Mouse (Mus musculus): Measurements from ENCODE around the gene Ap4e1.

Ap4e1 gene

DNA sequence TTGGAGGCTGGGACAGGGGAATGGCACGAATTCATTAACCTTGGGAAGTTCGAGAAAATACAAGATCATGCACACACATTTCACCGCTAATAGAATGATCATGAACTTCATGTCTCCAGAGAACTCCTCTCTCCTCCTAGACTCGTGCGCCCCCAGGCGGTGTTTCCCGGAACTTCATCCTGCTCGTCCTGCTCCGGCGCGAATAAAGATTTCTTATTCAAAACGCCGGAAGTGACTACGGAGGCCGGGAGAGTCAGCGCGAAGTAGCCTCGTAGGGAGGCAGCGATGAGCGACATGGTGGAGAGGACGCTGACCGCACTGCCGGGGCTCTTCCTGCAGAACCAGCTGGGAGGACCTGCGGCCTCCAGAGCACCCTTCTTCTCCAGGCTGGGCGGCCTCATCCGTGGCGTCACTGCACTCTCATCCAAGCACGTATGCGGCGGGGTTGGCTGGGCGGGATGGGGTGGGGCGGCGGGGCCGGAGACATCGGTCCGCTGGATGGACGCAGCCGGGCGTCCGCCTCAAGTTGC lies at the start of gene Ap4e1:
TSS of gene Ap4e1 (plus strand) at position 249 of the 530 bp plus-strand sequence.
- peak; percentile 98 for TF ChIP-seq CTCF (conservative IDR thresholded peaks at IDR 0.05; ENCODE audit: low read length)
- TF ChIP-seq POU5F1 (IDR thresholded peaks at IDR 0.05; ENCODE audit: borderline replicate concordance, low read length), result no peak
- no peak for TF ChIP-seq NANOG (IDR thresholded peaks at IDR 0.05; ENCODE audit: borderline replicate concordance, low read length)
- H3K4me3 ChIP-seq (replicated peaks; ENCODE audit: low read length), result peak within 1 kb of the TSS; percentile 94
- H3K36me3 ChIP-seq (ENCODE audit: insufficient read depth, low read length), result peaks cover 19% of the 10 kb centered on the region

DNA sequence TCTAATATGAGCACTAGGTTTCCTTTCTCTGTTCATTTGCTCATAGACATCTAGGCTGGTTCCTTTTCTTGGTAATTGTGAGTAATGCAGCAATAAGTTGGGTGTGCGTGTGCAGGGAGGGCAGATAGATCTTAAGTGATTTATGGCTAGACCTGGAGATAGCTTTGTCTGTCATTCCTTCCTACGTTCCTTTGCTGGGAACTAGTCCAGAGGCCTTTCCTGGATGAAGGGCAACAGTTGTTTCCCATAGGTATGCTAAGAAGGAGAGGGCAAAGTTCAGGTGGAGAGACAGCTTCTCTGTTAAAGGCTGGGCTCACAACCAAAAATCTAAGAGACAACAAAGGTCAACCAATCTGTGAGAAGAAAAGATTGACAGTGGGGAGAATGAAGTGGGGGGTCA lies 46.8 kb upstream of the Ap4e1 start:
- Histone ChIP-seq H3K9me3 (ENCODE audit: low read length) (peaks cover 8% of the 10 kb centered on the region; the same call in 1 of the 2 replicates), H3K36me3 (ENCODE audit: insufficient read depth, low read length) (no peaks in the 10 kb centered on the region), H3K27me3 (ENCODE audit: insufficient read depth, low read length) (no peaks in the 10 kb centered on the region; the same call in 1 of the 2 replicates), H3K4me3 (replicated peaks; ENCODE audit: low read length) (no peak overlapping the region), H3K4me1 (replicated peaks; ENCODE audit: low read depth, low read length) (no peaks in the 10 kb centered on the region)
- TF ChIP-seq POU5F1 (IDR thresholded peaks at IDR 0.05; ENCODE audit: borderline replicate concordance, low read length), result no peak
- TF ChIP-seq CTCF (conservative IDR thresholded peaks at IDR 0.05; ENCODE audit: low read length), result no peak
- TF ChIP-seq NANOG (IDR thresholded peaks at IDR 0.05; ENCODE audit: borderline replicate concordance, low read length), result no peak

More for the DNA sequence above, at the start of gene Ap4e1:
- H3K27me3 ChIP-seq (ENCODE audit: insufficient read depth, low read length), result peaks cover 15% of the 10 kb centered on the region
- H3K9me3 ChIP-seq (ENCODE audit: low read length), result no peaks in the 10 kb centered on the region
- peaks cover 23% of the 10 kb centered on the region for H3K4me1 ChIP-seq (replicated peaks; ENCODE audit: low read depth, low read length)

DNA sequence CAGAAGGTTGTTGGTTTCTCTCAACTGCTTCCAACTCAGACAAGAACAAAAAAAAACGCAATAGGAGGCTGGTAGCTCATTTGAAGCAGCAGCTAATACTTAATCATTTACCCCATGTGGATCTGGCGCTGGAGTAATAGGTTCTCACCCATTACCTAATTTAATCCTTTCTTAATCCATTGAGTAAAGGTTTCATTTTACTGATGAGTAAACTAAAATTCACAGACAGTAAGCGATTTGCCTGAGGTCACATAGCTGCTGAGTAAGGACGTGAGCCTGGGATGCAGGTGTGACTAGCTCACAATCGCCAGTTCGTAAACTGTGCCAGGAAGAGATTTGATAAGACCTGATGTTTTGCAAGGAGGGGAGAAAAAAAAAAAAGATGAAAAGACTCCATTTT lies 31.1 kb upstream of the Ap4e1 start:
- H3K4me3 ChIP-seq (replicated peaks; ENCODE audit: low read length), result no peak overlapping the region
- H3K9me3 ChIP-seq (ENCODE audit: low read length), result no peaks in the 10 kb centered on the region
- no peaks in the 10 kb centered on the region for H3K36me3 ChIP-seq (ENCODE audit: insufficient read depth, low read length)
- no peaks in the 10 kb centered on the region for H3K4me1 ChIP-seq (replicated peaks; ENCODE audit: low read depth, low read length)
- no peaks in the 10 kb centered on the region; the same call in 1 of the 2 replicates for H3K27me3 ChIP-seq (ENCODE audit: insufficient read depth, low read length)
- no peak for TF ChIP-seq CTCF (conservative IDR thresholded peaks at IDR 0.05; ENCODE audit: low read length)
- no peak for TF ChIP-seq POU5F1 (IDR thresholded peaks at IDR 0.05; ENCODE audit: borderline replicate concordance, low read length)
- no peak for TF ChIP-seq NANOG (IDR thresholded peaks at IDR 0.05; ENCODE audit: borderline replicate concordance, low read length)

DNA sequence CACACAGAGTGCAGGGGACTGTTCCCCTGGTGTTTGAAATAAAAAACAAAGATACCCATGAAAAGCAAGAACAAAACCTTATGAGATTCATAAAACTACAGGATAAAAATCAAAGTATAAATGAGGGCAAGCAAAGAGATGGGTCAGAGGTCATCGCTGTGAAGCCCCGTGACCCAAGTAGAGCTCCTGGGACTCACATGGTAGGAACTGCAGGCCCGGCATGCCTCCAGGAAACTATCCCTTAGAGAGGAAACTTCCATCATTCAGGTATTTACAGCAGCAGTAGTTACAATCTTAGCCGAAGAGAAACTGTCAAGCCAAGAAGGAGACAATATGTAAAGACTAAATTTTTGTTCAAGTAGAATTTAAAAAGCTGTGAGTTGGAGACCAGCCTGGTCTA lies 25.3 kb upstream of the Ap4e1 start:
- no peak overlapping the region for H3K4me3 ChIP-seq (replicated peaks; ENCODE audit: low read length)
- no peaks in the 10 kb centered on the region for H3K36me3 ChIP-seq (ENCODE audit: insufficient read depth, low read length)
- TF ChIP-seq CTCF (conservative IDR thresholded peaks at IDR 0.05; ENCODE audit: low read length) (no peak), POU5F1 (IDR thresholded peaks at IDR 0.05; ENCODE audit: borderline replicate concordance, low read length) (no peak), NANOG (IDR thresholded peaks at IDR 0.05; ENCODE audit: borderline replicate concordance, low read length) (no peak)
- no peaks in the 10 kb centered on the region for H3K9me3 ChIP-seq (ENCODE audit: low read length)
- no peaks in the 10 kb centered on the region for H3K4me1 ChIP-seq (replicated peaks; ENCODE audit: low read depth, low read length)
- H3K27me3 ChIP-seq (ENCODE audit: insufficient read depth, low read length), result no peaks in the 10 kb centered on the region; the same call in none of the 2 replicates

DNA sequence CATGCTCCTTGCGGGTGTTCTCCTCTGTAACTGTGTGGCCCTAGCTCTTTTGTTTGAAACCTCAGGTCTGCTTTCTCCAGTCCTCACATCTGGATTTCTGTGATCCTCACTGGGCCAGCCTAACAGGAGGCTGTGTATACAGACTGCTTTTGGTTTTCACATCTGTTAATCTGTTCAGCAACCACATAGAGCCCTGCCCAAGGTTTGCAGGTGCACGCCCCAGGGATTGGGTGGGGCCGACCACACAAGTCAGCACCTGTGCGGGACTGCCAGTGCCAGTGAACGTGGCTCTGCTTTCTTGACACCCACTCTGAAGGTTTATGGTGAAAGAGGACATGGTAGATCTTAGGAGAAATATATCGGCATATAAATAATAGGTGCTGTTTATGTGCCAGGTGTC lies 18.6 kb upstream of the Ap4e1 start:
- TF ChIP-seq NANOG (IDR thresholded peaks at IDR 0.05; ENCODE audit: borderline replicate concordance, low read length), result no peak
- TF ChIP-seq POU5F1 (IDR thresholded peaks at IDR 0.05; ENCODE audit: borderline replicate concordance, low read length), result no peak
- TF ChIP-seq CTCF (conservative IDR thresholded peaks at IDR 0.05; ENCODE audit: low read length), result no peak
- Histone ChIP-seq H3K9me3 (ENCODE audit: low read length) (no peaks in the 10 kb centered on the region), H3K36me3 (ENCODE audit: insufficient read depth, low read length) (no peaks in the 10 kb centered on the region), H3K4me3 (replicated peaks; ENCODE audit: low read length) (no peak overlapping the region), H3K27me3 (ENCODE audit: insufficient read depth, low read length) (peaks cover 6% of the 10 kb centered on the region; the same call in 1 of the 2 replicates), H3K4me1 (replicated peaks; ENCODE audit: low read depth, low read length) (peaks cover 13% of the 10 kb centered on the region)

DNA sequence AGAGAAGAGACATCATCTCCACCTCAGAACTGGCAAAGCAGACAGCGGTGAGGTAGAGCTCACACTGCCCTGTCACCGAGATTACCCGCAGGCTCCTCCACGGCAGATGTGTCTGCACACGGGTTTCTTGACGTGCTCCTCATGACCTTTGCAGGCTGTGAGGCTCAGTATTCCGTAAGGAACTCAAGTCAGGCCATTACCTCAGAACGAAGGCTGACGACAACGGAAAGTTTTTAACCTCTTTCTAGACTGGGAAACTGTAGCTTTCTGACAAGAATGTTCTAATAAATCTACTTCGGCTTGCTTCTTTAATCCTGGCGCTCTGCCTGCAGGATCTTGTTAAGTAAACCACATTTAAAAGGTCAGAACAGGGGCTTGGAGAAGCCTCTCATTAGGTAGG lies 15.8 kb upstream of the Ap4e1 start:
- Histone ChIP-seq H3K9me3 (ENCODE audit: low read length) (no peaks in the 10 kb centered on the region), H3K27me3 (ENCODE audit: insufficient read depth, low read length) (0 out of 2 replicates have a peak, but pooled peaks cover 6% of the 10 kb centered on the region), H3K4me3 (replicated peaks; ENCODE audit: low read length) (no peak overlapping the region), H3K36me3 (ENCODE audit: insufficient read depth, low read length) (no peaks in the 10 kb centered on the region), H3K4me1 (replicated peaks; ENCODE audit: low read depth, low read length) (peaks cover 21% of the 10 kb centered on the region)
- TF ChIP-seq POU5F1 (IDR thresholded peaks at IDR 0.05; ENCODE audit: borderline replicate concordance, low read length), result no peak
- no peak for TF ChIP-seq CTCF (conservative IDR thresholded peaks at IDR 0.05; ENCODE audit: low read length)
- no peak for TF ChIP-seq NANOG (IDR thresholded peaks at IDR 0.05; ENCODE audit: borderline replicate concordance, low read length)

DNA sequence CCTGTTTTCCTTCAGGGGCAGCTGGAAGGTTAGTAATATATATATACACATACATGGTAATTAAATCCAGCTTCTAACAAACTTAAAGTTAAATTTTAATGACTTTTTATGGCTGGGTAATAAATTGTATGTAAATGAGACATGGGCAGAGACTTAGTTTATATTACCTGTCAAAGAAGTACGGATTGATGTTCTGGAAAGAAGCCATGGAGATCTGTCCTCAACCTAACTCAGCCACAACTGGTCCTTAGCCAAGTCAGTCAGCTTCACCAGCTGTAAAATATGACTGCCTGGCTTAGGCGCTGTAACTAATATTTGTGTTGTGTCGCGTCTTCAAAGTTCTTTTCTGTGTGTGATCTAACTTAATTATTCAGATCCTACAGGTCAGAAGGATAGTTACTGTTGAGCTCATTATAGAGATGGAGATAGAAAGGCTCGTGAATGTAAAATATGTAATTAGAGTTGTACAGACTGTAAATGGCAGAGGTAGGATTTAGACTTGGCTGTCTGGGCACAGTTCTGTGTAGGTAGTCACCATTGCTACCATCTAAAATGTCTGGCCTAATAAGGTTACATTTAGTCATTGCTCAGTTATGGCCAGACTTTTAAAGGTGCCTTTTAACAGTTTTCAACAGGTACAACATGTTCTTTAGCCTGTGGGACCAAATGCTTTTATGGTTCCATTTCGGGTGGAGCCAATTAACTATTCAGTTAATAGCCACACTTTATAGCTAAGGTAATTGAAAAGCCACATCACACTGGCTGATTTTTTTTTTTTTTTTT lies 13.9 kb upstream of the Ap4e1 start:
- no peak for TF ChIP-seq POU5F1 (IDR thresholded peaks at IDR 0.05; ENCODE audit: borderline replicate concordance, low read length)
- no peak for TF ChIP-seq NANOG (IDR thresholded peaks at IDR 0.05; ENCODE audit: borderline replicate concordance, low read length)
- TF ChIP-seq CTCF (conservative IDR thresholded peaks at IDR 0.05; ENCODE audit: low read length), result no peak
- Histone ChIP-seq H3K4me3 (replicated peaks; ENCODE audit: low read length) (no peak overlapping the region), H3K4me1 (replicated peaks; ENCODE audit: low read depth, low read length) (peaks cover 25% of the 10 kb centered on the region), H3K36me3 (ENCODE audit: insufficient read depth, low read length) (no peaks in the 10 kb centered on the region), H3K9me3 (ENCODE audit: low read length) (0 out of 2 replicates have a peak, but pooled peaks cover 4% of the 10 kb centered on the region), H3K27me3 (ENCODE audit: insufficient read depth, low read length) (0 out of 2 replicates have a peak, but pooled peaks cover 6% of the 10 kb centered on the region)

DNA sequence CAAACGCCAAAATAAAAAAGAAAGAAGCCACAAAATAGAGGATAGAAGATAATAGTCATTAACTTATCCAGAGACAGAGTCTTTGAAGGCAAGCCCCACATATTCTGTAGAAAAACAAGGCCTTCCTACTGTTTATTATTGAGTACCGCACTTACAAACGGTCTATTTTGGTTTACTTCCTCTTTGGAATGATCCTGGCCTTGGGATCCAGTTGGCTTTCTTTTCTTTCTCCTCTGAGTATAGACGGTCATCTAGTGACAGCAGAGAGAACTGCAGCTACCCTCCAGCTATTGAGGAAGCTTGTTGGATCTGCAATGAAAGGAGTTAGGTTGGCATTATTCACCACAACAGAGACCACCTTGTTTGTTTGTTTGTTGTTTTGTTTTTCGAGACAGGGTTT lies 11.8 kb upstream of the Ap4e1 start:
- TF ChIP-seq CTCF (conservative IDR thresholded peaks at IDR 0.05; ENCODE audit: low read length) (peak; percentile 95), POU5F1 (IDR thresholded peaks at IDR 0.05; ENCODE audit: borderline replicate concordance, low read length) (no peak)
- no peaks in the 10 kb centered on the region for H3K36me3 ChIP-seq (ENCODE audit: insufficient read depth, low read length)
- H3K27me3 ChIP-seq (ENCODE audit: insufficient read depth, low read length), result 0 out of 2 replicates have a peak, but pooled peaks cover 6% of the 10 kb centered on the region
- no peak overlapping the region for H3K4me3 ChIP-seq (replicated peaks; ENCODE audit: low read length)
- 0 out of 2 replicates have a peak, but pooled peaks cover 8% of the 10 kb centered on the region for H3K9me3 ChIP-seq (ENCODE audit: low read length)
- H3K4me1 ChIP-seq (replicated peaks; ENCODE audit: low read depth, low read length), result peaks cover 33% of the 10 kb centered on the region
